Mouse (Mus musculus): ENCODE results near the gene 6030445D17Rik.

- TF ChIP-seq CTCF (conservative IDR thresholded peaks at IDR 0.05; ENCODE audit: low read length) (no peak), NANOG (IDR thresholded peaks at IDR 0.05; ENCODE audit: borderline replicate concordance, low read length) (no peak)
These were observed 38.8 kb upstream of the 6030445D17Rik start, which contains the start of gene Htr1d for GRCm38 (mm10) chr4:136423224-136423623.

Measured in E14TG2a.4 (cell line).